Mouse (Mus musculus): ENCODE data around the gene Tuba3a. TPM values are rescaled to one million over a fixed set of nuclear protein-coding genes. Genes with fewer than 3 reads are reported as not detected.

Tuba3a gene
- total RNA-seq, 1 experiment, result 84.8 TPM

- H3K9me3 ChIP-seq (ENCODE audit: control insufficient read depth, insufficient read depth, low read depth, low read length), result no peaks in the 10 kb centered on the region
- DNase-seq (ENCODE audit: low read depth, low spot score), result no peak
- H3K36me3 ChIP-seq (ENCODE audit: control insufficient read depth, insufficient read depth, low read length, poor library complexity, severe bottlenecking), result no peaks in the 10 kb centered on the region
- H3K27ac ChIP-seq (ENCODE audit: insufficient read depth, low read depth, low read length, poor library complexity, severe bottlenecking), result no peak overlapping the region
- H3K9ac ChIP-seq (ENCODE audit: insufficient read depth, low read depth, low read length, poor library complexity, severe bottlenecking), result no peak overlapping the region
- H3K4me3 ChIP-seq (ENCODE audit: insufficient read depth in 1 of 2, low read depth in 1 of 2, low read length in 2 of 2, poor library complexity in 1 of 2, severe bottlenecking in 1 of 2), result no peak overlapping the region
- in situ Hi-C loops (cut with MboI; ENCODE audit: low sequenced_read_pairs in 2 of 2, unreplicated experiment in 2 of 2), result no loop called here
- peaks cover 3 to 17% of the 10 kb centered on the region in 2 experiments; a peak in 3 of 4 replicates for H3K4me1 ChIP-seq (ENCODE audit: control insufficient read depth in 2 of 2, insufficient read depth in 2 of 2, low read length in 2 of 2, poor library complexity in 1 of 2)
- TF ChIP-seq MAFK (IDR thresholded peaks at IDR 0.05; ENCODE audit: insufficient read depth, low read depth, low read length) (no peak), HCFC1 (IDR thresholded peaks at IDR 0.05; ENCODE audit: borderline replicate concordance, insufficient read depth, low read length) (no peak), ZNF384 (IDR thresholded peaks at IDR 0.05; ENCODE audit: low read depth, low read length) (no peak), CHD2 (IDR thresholded peaks at IDR 0.05; ENCODE audit: low read depth, low read length) (no peak), ZC3H11A (IDR thresholded peaks at IDR 0.05; ENCODE audit: borderline replicate concordance, low read depth, low read length) (no peak)
These were observed 51.9 kb downstream of the Tuba3a start for GRCm38 (mm10) chr6:125233816-125234519.

GRCm38 (mm10) chr6:125232516-125232915 is 53.3 kb downstream of the Tuba3a start:
- H3K4me3 ChIP-seq (ENCODE audit: insufficient read depth in 1 of 2, low read depth in 1 of 2, low read length in 2 of 2, poor library complexity in 1 of 2, severe bottlenecking in 1 of 2), result no peak overlapping the region
- no peak overlapping the region for H3K27ac ChIP-seq (ENCODE audit: insufficient read depth, low read depth, low read length, poor library complexity, severe bottlenecking)
- in situ Hi-C loops (cut with MboI; ENCODE audit: low sequenced_read_pairs in 2 of 2, unreplicated experiment in 2 of 2), result no loop called here
- H3K9me3 ChIP-seq (ENCODE audit: control insufficient read depth, insufficient read depth, low read depth, low read length), result no peaks in the 10 kb centered on the region
- TF ChIP-seq MAFK (IDR thresholded peaks at IDR 0.05; ENCODE audit: insufficient read depth, low read depth, low read length), result no peak
- TF ChIP-seq ZC3H11A (IDR thresholded peaks at IDR 0.05; ENCODE audit: borderline replicate concordance, low read depth, low read length), result no peak
- TF ChIP-seq CHD2 (IDR thresholded peaks at IDR 0.05; ENCODE audit: low read depth, low read length), result no peak
- no peak for TF ChIP-seq HCFC1 (IDR thresholded peaks at IDR 0.05; ENCODE audit: borderline replicate concordance, insufficient read depth, low read length)
- no peak for TF ChIP-seq ZNF384 (IDR thresholded peaks at IDR 0.05; ENCODE audit: low read depth, low read length)
- H3K36me3 ChIP-seq (ENCODE audit: control insufficient read depth, insufficient read depth, low read length, poor library complexity, severe bottlenecking), result no peaks in the 10 kb centered on the region
- peaks cover 3 to 17% of the 10 kb centered on the region in 2 experiments; a peak in 3 of 4 replicates for H3K4me1 ChIP-seq (ENCODE audit: control insufficient read depth in 2 of 2, insufficient read depth in 2 of 2, low read length in 2 of 2, poor library complexity in 1 of 2)
- H3K9ac ChIP-seq (ENCODE audit: insufficient read depth, low read depth, low read length, poor library complexity, severe bottlenecking), result no peak overlapping the region
- DNase-seq (ENCODE audit: low read depth, low spot score), result no peak

- in situ Hi-C loops (cut with MboI; ENCODE audit: low sequenced_read_pairs in 2 of 2, unreplicated experiment in 2 of 2), result no loop called here
- TF ChIP-seq ZC3H11A (IDR thresholded peaks at IDR 0.05; ENCODE audit: borderline replicate concordance, low read depth, low read length) (no peak), CHD2 (IDR thresholded peaks at IDR 0.05; ENCODE audit: low read depth, low read length) (no peak), HCFC1 (IDR thresholded peaks at IDR 0.05; ENCODE audit: borderline replicate concordance, insufficient read depth, low read length) (no peak), ZNF384 (IDR thresholded peaks at IDR 0.05; ENCODE audit: low read depth, low read length) (no peak), MAFK (IDR thresholded peaks at IDR 0.05; ENCODE audit: insufficient read depth, low read depth, low read length) (no peak)
These were observed 53.8 kb downstream of the Tuba3a start for GRCm38 (mm10) chr6:125232045-125232437.

GRCm38 (mm10) chr6:125231117-125232044 is 54.5 kb downstream of the Tuba3a start, which contains the start of gene Tapbpl:
Tapbpl (minus strand) TSS chr6:125231860.
- Histone ChIP-seq H3K27ac (ENCODE audit: insufficient read depth, low read depth, low read length, poor library complexity, severe bottlenecking) (peak within 1 kb of the TSS; percentile 40; the same call in 1 of the 2 replicates), H3K9me3 (ENCODE audit: control insufficient read depth, insufficient read depth, low read depth, low read length) (no peaks in the 10 kb centered on the region), H3K9ac (ENCODE audit: insufficient read depth, low read depth, low read length, poor library complexity, severe bottlenecking) (peak within 1 kb of the TSS; percentile 79), H3K4me1 (ENCODE audit: control insufficient read depth in 2 of 2, insufficient read depth in 2 of 2, low read length in 2 of 2, poor library complexity in 1 of 2) (peaks cover 3 to 17% of the 10 kb centered on the region in 2 experiments; a peak in 3 of 4 replicates), H3K4me3 (ENCODE audit: insufficient read depth in 1 of 2, low read depth in 1 of 2, low read length in 2 of 2, poor library complexity in 1 of 2, severe bottlenecking in 1 of 2) (peak within 1 kb of the TSS; percentile 53 to 60), H3K36me3 (ENCODE audit: control insufficient read depth, insufficient read depth, low read length, poor library complexity, severe bottlenecking) (no peaks in the 10 kb centered on the region)
- in situ Hi-C loops (cut with MboI; ENCODE audit: low sequenced_read_pairs in 2 of 2, unreplicated experiment in 2 of 2), result no loop called here
- TF ChIP-seq MAFK (IDR thresholded peaks at IDR 0.05; ENCODE audit: insufficient read depth, low read depth, low read length) (no peak), ZNF384 (IDR thresholded peaks at IDR 0.05; ENCODE audit: low read depth, low read length) (0 out of 2 replicates have a peak, but pooled peaks have one; percentile 26)
- peak; percentile 30 for DNase-seq (ENCODE audit: low read depth, low spot score)

More at GRCm38 (mm10) chr6:125232045-125232437, 53.8 kb downstream of the Tuba3a start:
- Histone ChIP-seq H3K4me1 (ENCODE audit: control insufficient read depth in 2 of 2, insufficient read depth in 2 of 2, low read length in 2 of 2, poor library complexity in 1 of 2) (peaks cover 3 to 17% of the 10 kb centered on the region in 2 experiments; a peak in 3 of 4 replicates), H3K9me3 (ENCODE audit: control insufficient read depth, insufficient read depth, low read depth, low read length) (no peaks in the 10 kb centered on the region), H3K27ac (ENCODE audit: insufficient read depth, low read depth, low read length, poor library complexity, severe bottlenecking) (no peak overlapping the region), H3K9ac (ENCODE audit: insufficient read depth, low read depth, low read length, poor library complexity, severe bottlenecking) (0 out of 2 replicates have a peak overlapping the region, but pooled peaks have one; percentile 79), H3K36me3 (ENCODE audit: control insufficient read depth, insufficient read depth, low read length, poor library complexity, severe bottlenecking) (no peaks in the 10 kb centered on the region), H3K4me3 (ENCODE audit: insufficient read depth in 1 of 2, low read depth in 1 of 2, low read length in 2 of 2, poor library complexity in 1 of 2, severe bottlenecking in 1 of 2) (peak overlapping the region; percentile 53 to 60; a peak in 3 of 4 replicates)
- no peak for DNase-seq (ENCODE audit: low read depth, low spot score)

Data from ES-E14 (cell line).